Mouse (Mus musculus) lung, adult 2 months (tissue): ENCODE measurements around the gene Vac14.

ENCODE experiments used
- CTCF ChIP-seq: fragments of 200-500 bp; IDR thresholded peaks from 2 replicates; pipeline ENCODE4 v1.5.1; 2011; ENCODE audit warnings: mild to moderate bottlenecking, low read length, control low read depth; ENCODE audit not compliant: insufficient read depth
- POLR2A ChIP-seq: fragments of 200-500 bp; IDR thresholded peaks from 2 replicates; pipeline ENCODE4 v1.6.1; 2011; ENCODE audit warnings: low read depth, mild to moderate bottlenecking, control low read depth, low read length, borderline replicate concordance; ENCODE audit errors: extremely low read depth

- TF ChIP-seq CTCF (no peak), POLR2A (no peak)
Observed at GRCm38 (mm10) chr8:110706288-110706870, 88.0 kb downstream of the Vac14 start.
